Mouse (Mus musculus) spleen, embryonic (tissue): ENCODE results near the gene Suclg1.

Experiments used
- CTCF ChIA-PET: fragments of 350-600 bp; sonication (Branson Sonifier 250); formaldehyde crosslinking; loops from one replicate; lab custom pipeline; 2022; lab: Charles Lee

Suclg1 gene

DNA sequence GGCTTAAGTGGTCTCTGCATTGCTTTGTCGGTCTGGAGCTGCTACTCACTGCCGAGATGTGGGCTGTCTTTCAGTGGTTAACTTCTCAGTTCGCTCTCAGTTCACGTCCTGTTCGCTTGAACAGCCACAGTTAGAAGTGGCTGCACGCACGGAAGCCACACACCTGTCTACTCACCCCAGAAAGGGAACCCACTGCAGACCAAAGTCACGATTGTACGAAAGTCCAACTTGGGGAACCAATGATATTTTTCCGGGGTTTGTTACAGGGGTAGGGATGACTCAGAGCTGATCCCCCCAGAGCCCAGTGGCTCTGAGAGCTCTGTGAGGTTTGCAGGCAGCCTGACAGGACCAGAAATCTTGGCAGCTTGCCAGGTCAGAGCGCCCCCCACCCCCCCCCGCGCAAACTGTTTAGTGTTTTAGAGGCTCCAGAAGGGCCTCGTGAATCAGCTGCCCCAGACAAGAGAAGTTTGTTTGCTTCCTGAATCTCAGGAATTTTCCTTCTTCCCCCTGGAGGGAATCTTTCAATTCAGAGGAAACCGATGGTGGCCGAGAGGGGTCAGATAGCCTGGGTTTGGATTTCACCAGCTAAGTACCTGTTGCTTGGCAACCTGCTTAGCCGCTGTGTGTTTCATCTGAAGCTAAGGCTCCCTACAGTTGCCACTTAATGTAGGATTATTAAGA lies 66.9 kb downstream of the Suclg1 start:
- CTCF ChIA-PET: no interaction called here

DNA sequence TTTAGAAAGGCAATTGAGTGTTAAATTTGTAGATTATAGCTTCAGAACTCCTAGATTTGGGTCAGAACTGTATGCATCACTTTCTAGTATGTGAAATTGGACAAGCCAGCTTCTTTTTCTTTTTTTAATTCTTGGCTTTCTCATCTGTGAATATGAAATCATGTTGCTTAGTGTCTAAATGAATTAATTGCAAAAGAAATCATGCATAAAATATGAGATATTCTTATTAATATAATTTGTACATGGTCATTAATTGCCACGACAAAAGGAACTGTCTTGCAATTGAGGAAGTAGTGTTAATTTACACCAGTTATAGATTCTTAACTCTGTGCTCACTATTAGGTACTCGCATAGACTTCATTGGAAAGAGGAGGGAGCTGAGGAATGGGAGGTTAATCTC lies 74.1 kb downstream of the Suclg1 start:
- CTCF ChIA-PET: no interaction called here
